Mouse (Mus musculus): ENCODE data around the gene Gm21973. TPM values are rescaled to one million over a fixed set of nuclear protein-coding genes. Genes with fewer than 3 reads are reported as not detected.

Gm21973 gene
- not detected in 2 replicates for polyA plus RNA-seq (2021; fragmentation: Nextera tagmentation)
- long read RNA-seq, experiment 1, partial matches to known transcripts: 0 of 1 reads
- long read RNA-seq, experiment 1, other reads (novel, unspliced or antisense): 1 of 1 reads
- long read RNA-seq, experiment 2: 0 reads

GRCm38 (mm10) chr15:10325080-10325479, at the start of gene Gm21973:
Gene Gm21973, plus strand, starts transcription at chr15:10325380.

GRCm38 (mm10) chr15:10358039-10358948, 33.1 kb downstream of the Gm21973 start, which contains the start of gene Agxt2:
Gene Agxt2, plus strand, starts transcription at chr15:10358532.

Other genes with a start within 250 kb of the Gm21973 start
- gene Prlr, start 148.1 kb upstream of the Gm21973 start, polyA plus RNA-seq (2021; fragmentation: Nextera tagmentation): 1.6 and 35.0 TPM in 2 replicates
- not detected in 2 replicates for gene Agxt2, start 33.2 kb downstream of the Gm21973 start, polyA plus RNA-seq (2021; fragmentation: Nextera tagmentation)
- 4.3 and 4.5 TPM in 2 replicates for gene Dnajc21, start 145.1 kb downstream of the Gm21973 start, polyA plus RNA-seq (2021; fragmentation: Nextera tagmentation)
- 23.5 and 24.0 TPM in 2 replicates for gene Brix1, start 160.6 kb downstream of the Gm21973 start, polyA plus RNA-seq (2021; fragmentation: Nextera tagmentation)
- gene Rad1, start 160.6 kb downstream of the Gm21973 start, polyA plus RNA-seq (2021; fragmentation: Nextera tagmentation): 9.9 and 10.0 TPM in 2 replicates
- not detected in 2 replicates for gene Ttc23l, start 233.3 kb downstream of the Gm21973 start, polyA plus RNA-seq (2021; fragmentation: Nextera tagmentation)